Mouse (Mus musculus) E14TG2a.4 (cell line): ENCODE results near the gene Zfp663.

Experiments
- H3K27me3 ChIP-seq: 2 replicates; pipeline ENCODE4 v1.6.1; 2014; ENCODE audit warnings: low read length, control low read depth; ENCODE audit not compliant: insufficient read depth
- H3K36me3 ChIP-seq: 2 replicates; pipeline ENCODE4 v1.6.1; 2014; ENCODE audit warnings: low read length, control low read depth; ENCODE audit not compliant: insufficient read depth
- H3K4me1 ChIP-seq: replicated peaks from 2 replicates; pipeline ENCODE4 v1.6.1; 2014; ENCODE audit warnings: low read depth, low read length, control low read depth
- H3K4me3 ChIP-seq: replicated peaks from 2 replicates; pipeline ENCODE4 v1.5.1; 2014; ENCODE audit warnings: mild to moderate bottlenecking, low read length
- H3K9me3 ChIP-seq: 2 replicates; pipeline ENCODE4 v1.6.1; 2014; ENCODE audit warnings: low read length, control low read depth
- CTCF ChIP-seq: conservative IDR thresholded peaks from 2 replicates; pipeline ENCODE4 v1.5.1; 2014; ENCODE audit warnings: low read length
- NANOG ChIP-seq: IDR thresholded peaks from 2 replicates; pipeline ENCODE4 v1.6.1; 2014; ENCODE audit warnings: borderline replicate concordance, low read length, mixed read lengths
- POU5F1 ChIP-seq: IDR thresholded peaks from 2 replicates; pipeline ENCODE4 v1.6.1; 2014; ENCODE audit warnings: low read length, borderline replicate concordance

Zfp663 gene

GRCm38 (mm10) chr2:165398164-165398785, 29.7 kb upstream of the Zfp663 start:
- Histone ChIP-seq H3K4me3 (peak overlapping the region; percentile 72), H3K27me3 (peaks cover 16% of the 10 kb centered on the region), H3K9me3 (peaks cover 4% of the 10 kb centered on the region; the same call in 1 of the 2 replicates), H3K36me3 (no peaks in the 10 kb centered on the region), H3K4me1 (peaks cover 60% of the 10 kb centered on the region)
- TF ChIP-seq POU5F1 (no peak), CTCF (no peak), NANOG (no peak)

DNA sequence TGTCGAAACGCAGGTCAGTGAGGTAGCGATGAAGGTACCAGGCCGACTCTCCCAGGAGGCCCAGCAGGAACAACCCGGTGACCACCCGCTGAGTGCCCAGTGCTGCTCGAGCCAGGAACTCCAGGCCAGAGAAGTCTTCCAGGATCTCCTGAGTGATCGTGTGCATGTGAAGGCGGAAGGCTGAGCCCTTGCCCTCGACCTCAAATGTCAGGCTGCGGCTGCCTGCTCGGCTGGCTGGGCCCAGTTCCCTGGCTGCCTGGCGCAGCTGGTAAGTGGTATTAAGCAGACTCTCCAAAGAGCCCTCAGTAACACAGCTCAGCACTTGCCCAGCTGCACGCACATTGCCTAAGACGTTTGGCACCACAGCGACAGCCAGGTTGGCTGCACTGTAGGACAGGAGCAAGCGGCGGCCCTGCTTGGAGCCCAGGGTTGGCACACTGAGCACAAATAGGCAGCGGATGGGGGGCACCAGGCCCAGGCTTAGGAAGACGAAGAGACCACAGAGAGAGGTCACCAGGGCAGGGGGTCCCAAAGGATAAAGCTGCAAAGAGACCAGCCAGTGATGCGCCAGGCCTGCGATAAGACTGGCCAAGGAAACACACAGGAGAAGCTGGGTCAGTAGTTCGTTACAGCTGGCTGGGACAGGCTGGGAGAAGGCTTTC, 29.1 kb upstream of the Zfp663 start:
- H3K27me3 ChIP-seq = peaks cover 16% of the 10 kb centered on the region
- peak overlapping the region; percentile 72 for H3K4me3 ChIP-seq
- H3K4me1 ChIP-seq = peaks cover 60% of the 10 kb centered on the region
- no peak for TF ChIP-seq CTCF
- TF ChIP-seq POU5F1 = no peak
- TF ChIP-seq NANOG = no peak
- no peaks in the 10 kb centered on the region for H3K36me3 ChIP-seq
- peaks cover 4% of the 10 kb centered on the region; the same call in 1 of the 2 replicates for H3K9me3 ChIP-seq

DNA sequence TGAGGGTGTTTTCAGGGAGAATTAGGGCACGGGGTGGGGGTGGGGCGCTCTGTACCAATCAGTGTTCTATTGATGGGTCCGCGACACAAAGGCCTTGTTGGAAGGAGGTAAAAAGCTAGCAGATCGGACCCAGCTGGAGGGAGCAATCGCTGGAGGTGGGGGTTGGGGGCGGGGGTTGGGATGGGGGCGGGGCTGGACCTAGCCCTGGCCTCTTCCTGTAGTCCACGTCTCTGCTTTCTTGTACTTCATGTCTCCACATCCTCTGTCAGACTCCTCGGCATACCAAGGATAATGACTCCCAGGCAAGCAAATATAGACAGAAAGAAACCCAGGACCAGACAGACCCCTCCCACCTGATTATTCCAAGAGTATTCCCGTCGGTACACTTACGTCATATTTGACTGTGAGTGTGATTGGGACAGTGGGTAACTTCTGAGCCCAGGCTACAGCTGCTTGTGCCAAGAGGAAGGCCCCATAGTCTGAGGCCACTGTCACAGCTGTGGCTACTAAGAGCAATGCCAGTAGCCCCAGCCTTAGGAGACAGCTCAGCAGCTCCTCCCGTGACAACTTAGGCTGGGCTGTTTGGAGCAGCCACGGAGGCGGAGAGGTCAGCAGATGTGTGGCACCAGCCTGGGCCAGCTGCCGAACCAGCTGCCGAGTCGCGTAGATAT, 28.4 kb upstream of the Zfp663 start:
- Histone ChIP-seq H3K27me3 (peaks cover 16% of the 10 kb centered on the region), H3K9me3 (peaks cover 4% of the 10 kb centered on the region; the same call in 1 of the 2 replicates), H3K36me3 (no peaks in the 10 kb centered on the region), H3K4me1 (peaks cover 58% of the 10 kb centered on the region), H3K4me3 (peak overlapping the region; percentile 72)
- TF ChIP-seq CTCF = no peak
- TF ChIP-seq NANOG = no peak
- TF ChIP-seq POU5F1 = no peak

- Histone ChIP-seq H3K4me3 (no peak overlapping the region), H3K4me1 (peaks cover 24% of the 10 kb centered on the region), H3K36me3 (no peaks in the 10 kb centered on the region), H3K9me3 (peaks cover 4% of the 10 kb centered on the region; the same call in 1 of the 2 replicates), H3K27me3 (peaks cover 28% of the 10 kb centered on the region)
- TF ChIP-seq NANOG (no peak), CTCF (no peak), POU5F1 (no peak)
Measured at GRCm38 (mm10) chr2:165392156-165392555, 23.6 kb upstream of the Zfp663 start.

DNA sequence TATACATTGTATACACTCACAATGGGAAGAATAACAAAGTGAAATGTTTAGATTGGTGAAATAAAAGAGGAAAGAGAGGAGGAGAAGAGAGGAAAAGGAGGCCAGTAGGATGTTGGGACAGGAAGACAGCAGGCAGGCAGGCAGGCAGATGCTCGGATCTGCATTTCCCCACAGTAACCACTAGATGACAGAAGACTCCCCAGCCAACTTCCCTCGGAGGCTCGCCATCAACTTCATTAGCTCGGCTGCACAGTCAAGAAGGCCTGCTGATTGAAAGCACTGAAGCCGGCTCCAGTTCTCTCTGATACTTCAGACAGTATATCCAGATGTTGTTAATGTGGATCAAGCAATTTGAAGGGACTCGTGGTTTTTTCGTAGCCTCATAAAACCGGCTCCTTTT, 23.0 kb upstream of the Zfp663 start:
- H3K4me3 ChIP-seq = no peak overlapping the region
- peaks cover 31% of the 10 kb centered on the region for H3K27me3 ChIP-seq
- peaks cover 4% of the 10 kb centered on the region; the same call in 1 of the 2 replicates for H3K9me3 ChIP-seq
- H3K4me1 ChIP-seq = peaks cover 19% of the 10 kb centered on the region
- TF ChIP-seq NANOG = no peak
- peak; percentile 89 for TF ChIP-seq CTCF
- peaks cover 3% of the 10 kb centered on the region; the same call in 1 of the 2 replicates for H3K36me3 ChIP-seq

DNA sequence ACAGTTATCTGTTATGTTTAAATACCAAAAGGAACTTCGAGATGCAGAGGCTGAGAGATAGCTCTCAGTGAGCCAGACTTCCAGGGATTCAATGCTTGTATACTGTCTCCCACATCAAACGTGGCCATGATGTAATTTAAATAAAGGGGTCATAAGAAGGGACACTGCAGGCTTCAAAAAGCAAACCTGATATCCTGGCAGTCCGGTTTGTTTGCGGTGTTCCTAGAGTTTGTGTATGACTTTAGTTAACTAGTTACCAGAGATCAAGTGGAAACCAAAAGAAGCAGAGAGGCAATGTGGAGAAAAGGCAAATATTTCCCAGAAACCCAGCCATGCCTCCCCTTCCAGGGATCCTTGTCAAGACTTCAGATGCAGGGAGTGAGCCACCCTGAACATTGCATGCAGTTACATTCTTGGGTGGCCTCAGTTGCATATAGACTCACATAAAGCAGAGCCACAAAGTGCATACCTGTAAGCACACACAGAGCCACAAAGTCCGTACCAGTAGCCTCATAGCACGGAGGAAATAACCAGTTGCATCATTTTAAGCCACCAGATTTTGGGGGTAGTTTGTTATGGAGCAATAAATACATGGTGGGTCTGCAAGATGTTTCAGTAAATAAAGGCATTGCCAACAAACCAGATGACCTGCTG, 20.9 kb upstream of the Zfp663 start:
- TF ChIP-seq NANOG (no peak), POU5F1 (no peak), CTCF (no peak)
- Histone ChIP-seq H3K9me3 (peaks cover 4% of the 10 kb centered on the region; the same call in 1 of the 2 replicates), H3K27me3 (peaks cover 30% of the 10 kb centered on the region), H3K4me3 (no peak overlapping the region), H3K36me3 (peaks cover 21% of the 10 kb centered on the region), H3K4me1 (peaks cover 5% of the 10 kb centered on the region; the same call in 1 of the 2 replicates)

- peaks cover 5% of the 10 kb centered on the region; the same call in 1 of the 2 replicates for H3K4me1 ChIP-seq
- no peaks in the 10 kb centered on the region for H3K9me3 ChIP-seq
- H3K27me3 ChIP-seq = peaks cover 38% of the 10 kb centered on the region
- peak within 1 kb of the TSS; percentile 82 for H3K4me3 ChIP-seq
- H3K36me3 ChIP-seq = peaks cover 36% of the 10 kb centered on the region
- TF ChIP-seq POU5F1 (no peak), NANOG (no peak), CTCF (no peak)
Measured at GRCm38 (mm10) chr2:165387844-165388495, 19.4 kb upstream of the Zfp663 start, which contains the start of gene Zfp334. Zfp334 (minus strand) TSS chr2:165388259.
